14 mouse cellular contexts compared by ENCODE assay signal in the genomic region with DNA sequence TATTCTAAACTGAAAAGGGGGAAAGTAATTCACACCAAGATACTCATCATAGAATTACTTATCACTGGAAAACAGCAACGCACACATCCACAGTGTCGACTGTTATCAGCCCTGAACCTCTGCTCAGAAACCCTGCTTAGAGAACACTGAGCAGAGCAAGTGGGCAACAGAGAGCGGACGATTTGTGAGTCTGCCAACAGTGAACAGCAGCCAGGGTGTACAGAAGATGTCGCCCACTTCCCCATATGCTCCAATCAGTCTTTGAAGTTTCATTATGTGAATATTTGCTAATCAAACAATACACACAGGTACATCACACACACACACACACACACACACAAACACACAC. TPM values are rescaled to one million over a fixed set of nuclear protein-coding genes. Genes with fewer than 3 reads are reported as not detected.
DNase-seq lines count a peak whose midpoint lies in the region; ATAC-seq and TF ChIP-seq lines count a peak whose summit lies in the region.
"Had no signal": no experiment of that assay in that cellular context is flagged by ENCODE, and none has a peak within 500 bp of the region (broad histone marks: within the 10 kb centered on the region; RNA-seq: fewer than 3 reads in every experiment).

No protein-coding gene starts in this region.

- peak overlapping the region; percentile 49 for H3K4me2 ChIP-seq in heart, embryonic 13.5 days
- H3K4me2 ChIP-seq: embryonic facial prominence, embryonic 12.5 days; hindbrain, embryonic 14.5 days had no signal

- H3K36me3 ChIP-seq in heart, embryonic 13.5 days, result peaks cover 22% of the 10 kb centered on the region
- no peaks in the 10 kb centered on the region for H3K36me3 ChIP-seq in small intestine, adult 2 months (ENCODE audit: control insufficient read depth, insufficient read depth, low read length)

- 25% methylated on average over 5 of the region's 5 CpGs for WGBS in heart, embryonic 13.5 days
- WGBS in small intestine, adult 2 months, result 16% methylated on average over 5 of the region's 5 CpGs

- TF ChIP-seq POLR2A in small intestine, adult 2 months (IDR thresholded peaks at IDR 0.05; ENCODE audit: low read depth, low read length), result no peak

- no peak for TF ChIP-seq CTCF in small intestine, adult 2 months (IDR thresholded peaks at IDR 0.05; ENCODE audit: extremely low read depth, insufficient read length, insufficient replicate concordance, low read depth, low read length)

- no peak overlapping the region for H3K4me3 ChIP-seq in heart, embryonic 13.5 days
- H3K4me3 ChIP-seq in small intestine, adult 2 months (ENCODE audit: low read depth, low read length), result no peak overlapping the region
- H3K4me3 ChIP-seq: embryonic facial prominence, embryonic 12.5 days had no signal

- DNase-seq in heart, postnatal 10 days, result no peak
- peak; percentile 56 to 67 for DNase-seq in right cerebral cortex, adult 2 months (ENCODE audit: low spot score in 2 of 2)
- DNase-seq in right cerebral cortex, postnatal 14 days, result no peak
- peak; percentile 47 to 50 for DNase-seq in layer of hippocampus, postnatal 36 days
- DNase-seq in urinary bladder, postnatal 25 days (ENCODE audit: low spot score), result no peak
- DNase-seq: lung, postnatal 36 days; spleen, adult 18-20 months; thymus, adult 2 months had no signal

- no peaks in the 10 kb centered on the region for H3K9me3 ChIP-seq in heart, embryonic 13.5 days
- H3K9me3 ChIP-seq: embryonic facial prominence, embryonic 12.5 days had no signal

- peak overlapping the region; percentile 77 for H3K27ac ChIP-seq in heart, embryonic 13.5 days (replicated peaks)
- peak overlapping the region; percentile 99 for H3K27ac ChIP-seq in small intestine, adult 2 months (ENCODE audit: insufficient read depth, low read depth, low read length)
- H3K27ac ChIP-seq: embryonic facial prominence, embryonic 12.5 days; hindbrain, embryonic 14.5 days had no signal

- H3K27me3 ChIP-seq in heart, embryonic 13.5 days (replicated peaks), result no peaks in the 10 kb centered on the region
- H3K27me3 ChIP-seq in small intestine, adult 2 months (ENCODE audit: control insufficient read depth, insufficient read depth, low read length), result no peaks in the 10 kb centered on the region
- H3K27me3 ChIP-seq: embryonic facial prominence, embryonic 12.5 days had no signal

- H3K4me1 ChIP-seq in heart, embryonic 13.5 days, result peaks cover 64% of the 10 kb centered on the region
- peaks cover 26% of the 10 kb centered on the region for H3K4me1 ChIP-seq in small intestine, adult 2 months (ENCODE audit: control insufficient read depth, insufficient read depth, insufficient read length, low read length)

- ATAC-seq in heart, embryonic 13.5 days (ENCODE audit: extremely low read depth, insufficient number of reproducible peaks, low FRiP score, low TSS enrichment), result no peak
- ATAC-seq in cerebellum, adult (ENCODE audit: insufficient number of reproducible peaks, low FRiP score, low TSS enrichment), result no peak
- ATAC-seq: CD4-positive, CD25-positive, alpha-beta regulatory T cell, adult 4 months had no signal

- intact Hi-C loops in heart, postnatal 10 days (cut with DNase I), result no loop called here

- no peak overlapping the region for H3K9ac ChIP-seq in heart, embryonic 13.5 days
- H3K9ac ChIP-seq: embryonic facial prominence, embryonic 12.5 days; hindbrain, embryonic 14.5 days had no signal

RNA-seq across cellular contexts. Expression of a gene that starts 23.6 kb away (rescaled TPM):
- 19.0 and 20.2 TPM in 2 replicates for polyA plus RNA-seq in heart, embryonic 13.5 days (2015; fragmentation: Nextera tagmentation; extraction: Ambion mirVana)
- 10 to 100 TPM; 32.7 to 33.8 TPM for total RNA-seq in heart, postnatal 10 days (2021)
- 10 to 100 TPM; 24.4 to 31.7 TPM for total RNA-seq in layer of hippocampus, postnatal 36 days (2021)
- 27.3 and 54.1 TPM in 2 replicates for polyA plus RNA-seq in small intestine, adult 2 months (2012; rRNA removed)

Comparison
In these comparisons a context has a peak if more than half of its experiments do, and no peak if none do; other contexts are left out.
1. DNase-seq: peak in right cerebral cortex, adult 2 months (2 of 2) and layer of hippocampus, postnatal 36 days (2 of 2); none in heart, postnatal 10 days (0 of 2), right cerebral cortex, postnatal 14 days (single experiment) and urinary bladder, postnatal 25 days (single experiment).